Mouse (Mus musculus) intestine, postnatal 0 days (tissue): ENCODE data around the gene Uvssa. TPM values are rescaled to one million over a fixed set of nuclear protein-coding genes. Genes with fewer than 3 reads are reported as not detected.

Experiments
- ATAC-seq: fragments of 200-750 bp; cut with Nextera tagmentation; 2 replicates; pipeline ENCODE4 v1.8.0; 2017; ENCODE audit warnings: mild to moderate bottlenecking, moderate TSS enrichment, moderate library complexity
- H3K27ac ChIP-seq: fragments of 300-500 bp; sonication (generic); 2 replicates; pipeline ENCODE4 v1.5.1; 2014; ENCODE audit warnings: mild to moderate bottlenecking, low read depth, low read length, moderate library complexity
- H3K27me3 ChIP-seq: fragments of 300-500 bp; sonication (generic); replicated peaks from 2 replicates; pipeline ENCODE4 v1.6.1; 2014; ENCODE audit warnings: low read length, mixed read lengths; ENCODE audit not compliant: control insufficient read depth, insufficient read depth
- H3K36me3 ChIP-seq: fragments of 300-500 bp; sonication (generic); 2 replicates; pipeline ENCODE4 v1.6.1; 2014; ENCODE audit warnings: mild to moderate bottlenecking, moderate library complexity; ENCODE audit not compliant: control insufficient read depth, insufficient read depth
- H3K4me1 ChIP-seq: fragments of 300-500 bp; sonication (generic); replicated peaks from 2 replicates; pipeline ENCODE4 v1.6.1; 2014; ENCODE audit warnings: antibody characterized with exemption, low read length, mixed read lengths; ENCODE audit not compliant: control insufficient read depth, insufficient read depth
- H3K4me2 ChIP-seq: fragments of 300-500 bp; sonication (generic); replicated peaks from 2 replicates; pipeline ENCODE4 v1.6.1; 2014; ENCODE audit warnings: low read depth, mild to moderate bottlenecking, moderate library complexity
- H3K4me3 ChIP-seq: fragments of 300-500 bp; sonication (generic); 2 replicates; pipeline ENCODE4 v1.5.1; 2014; ENCODE audit warnings: low read depth, low read length
- H3K9ac ChIP-seq: fragments of 300-500 bp; sonication (generic); 2 replicates; pipeline ENCODE4 v1.6.1; 2014; ENCODE audit warnings: mild to moderate bottlenecking, low read depth, low read length
- H3K9me3 ChIP-seq: fragments of 300-500 bp; sonication (generic); 2 replicates; pipeline ENCODE4 v1.6.1; 2016; ENCODE audit warnings: mixed run types; ENCODE audit not compliant: control insufficient read depth
- CTCF ChIP-seq: sonication (generic); IDR thresholded peaks from 2 replicates; pipeline ENCODE4 v1.5.1; 2016; ENCODE audit warnings: low read depth, mild to moderate bottlenecking, control low read depth, antibody characterized with exemption, moderate library complexity
- WGBS: fragments of 180-500 bp; shearing (Covaris S2); extraction: QIAGEN DNeasy Blood & Tissue Kit; methylation state at CpG from one replicate; pipeline ENCODE4 v1.1.7; 2014; 5-methylcytosine and 5-hydroxymethylcytosine counted together
- polyA plus RNA-seq: library from polyadenylated mRNA; unstranded; fragments of >200 nt; fragmentation: Nextera tagmentation; extraction: Ambion mirVana; gene quantifications from 2 replicates; pipeline ENCODE4 v1.2.1, GENCODE M21; 2015

The Uvssa gene
- polyA plus RNA-seq, 1 experiment from 2014 or later, result 3.4 TPM

DNA sequence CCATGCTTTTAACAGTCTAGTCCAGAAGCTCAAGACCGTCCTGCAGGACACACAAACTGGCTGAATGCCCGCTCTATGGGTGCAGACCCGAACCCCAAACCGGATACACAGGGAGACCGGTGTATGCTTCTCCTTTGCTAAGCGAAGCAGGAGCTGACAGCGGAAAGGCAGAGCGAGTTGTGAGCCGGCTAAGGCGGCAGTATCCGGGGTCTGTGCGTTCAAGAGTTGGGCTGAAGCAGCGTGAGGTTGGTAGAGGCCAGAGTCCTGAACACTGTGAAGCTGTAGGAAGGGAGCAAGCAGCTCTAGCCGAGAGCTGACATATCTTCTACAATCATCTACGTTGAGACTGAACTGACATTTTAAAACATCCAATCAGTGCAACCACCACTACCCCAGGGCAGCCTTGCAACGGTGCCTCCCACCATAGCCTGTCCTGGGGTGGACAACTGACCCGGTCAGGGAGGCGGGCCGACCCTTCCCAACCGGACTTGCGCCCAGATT, 498 bp upstream of the Uvssa start:
- no peak for TF ChIP-seq CTCF
- H3K36me3 ChIP-seq, result peaks cover 28% of the 10 kb centered on the region
- no peak for ATAC-seq
- H3K27me3 ChIP-seq, result no peaks in the 10 kb centered on the region
- H3K4me3 ChIP-seq, result peak overlapping the region; percentile 61
- peak overlapping the region; percentile 95 for H3K4me2 ChIP-seq
- 2% methylated on average over 21 of the region's 21 CpGs for WGBS
- no peaks in the 10 kb centered on the region for H3K9me3 ChIP-seq
- H3K4me1 ChIP-seq, result no peaks in the 10 kb centered on the region
- H3K9ac ChIP-seq, result peak overlapping the region; percentile 62
- peak overlapping the region; percentile 89 for H3K27ac ChIP-seq

DNA sequence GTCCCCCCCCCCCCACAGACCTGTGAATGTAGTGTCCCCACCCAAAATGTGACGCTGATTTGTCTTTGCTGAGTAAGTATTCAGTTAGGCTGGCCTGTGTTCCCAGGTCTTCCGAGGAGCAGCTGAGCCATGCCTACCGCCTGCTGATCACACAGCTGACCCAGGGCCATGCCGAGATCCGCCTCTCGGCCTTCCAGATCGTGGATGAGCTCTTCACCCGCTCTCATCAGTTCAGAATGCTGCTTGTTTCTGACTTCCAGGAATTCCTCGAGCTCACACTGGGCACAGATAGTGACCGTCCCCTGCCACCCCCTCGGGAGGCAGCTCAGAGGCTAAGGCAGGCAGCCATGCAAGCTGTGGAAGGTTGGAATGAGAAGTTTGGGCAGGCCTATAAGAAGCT, 9.2 kb downstream of the Uvssa start:
- H3K27me3 ChIP-seq, result no peaks in the 10 kb centered on the region
- no peak overlapping the region for H3K9ac ChIP-seq
- H3K9me3 ChIP-seq, result no peaks in the 10 kb centered on the region
- WGBS, result 84% methylated on average over 11 of the region's 11 CpGs
- no peak overlapping the region for H3K27ac ChIP-seq
- H3K4me3 ChIP-seq, result no peak overlapping the region
- no peak overlapping the region for H3K4me2 ChIP-seq
- H3K36me3 ChIP-seq, result peaks cover 57% of the 10 kb centered on the region
- TF ChIP-seq CTCF, result no peak
- ATAC-seq, result no peak
- H3K4me1 ChIP-seq, result no peaks in the 10 kb centered on the region

GRCm38 (mm10) chr5:33393803-33394202, 15.5 kb downstream of the Uvssa start:
- Histone ChIP-seq H3K36me3 (peaks cover 34% of the 10 kb centered on the region), H3K9ac (no peak overlapping the region), H3K27ac (no peak overlapping the region), H3K9me3 (no peaks in the 10 kb centered on the region), H3K4me2 (no peak overlapping the region), H3K27me3 (no peaks in the 10 kb centered on the region), H3K4me3 (no peak overlapping the region), H3K4me1 (no peaks in the 10 kb centered on the region)
- peak; percentile 61 for ATAC-seq
- peak; percentile 98 for TF ChIP-seq CTCF
- WGBS, result 19% methylated on average over 7 of the region's 7 CpGs

GRCm38 (mm10) chr5:33395693-33396092, 17.3 kb downstream of the Uvssa start:
- ATAC-seq, result no peak
- no peak overlapping the region for H3K27ac ChIP-seq
- H3K9ac ChIP-seq, result no peak overlapping the region
- H3K9me3 ChIP-seq, result no peaks in the 10 kb centered on the region
- H3K4me3 ChIP-seq, result no peak overlapping the region
- no peak for TF ChIP-seq CTCF
- H3K36me3 ChIP-seq, result peaks cover 20% of the 10 kb centered on the region; the same call in 1 of the 2 replicates
- no peaks in the 10 kb centered on the region for H3K4me1 ChIP-seq
- H3K4me2 ChIP-seq, result no peak overlapping the region
- H3K27me3 ChIP-seq, result no peaks in the 10 kb centered on the region
- WGBS, result 93% methylated on average over 11 of the region's 11 CpGs

GRCm38 (mm10) chr5:33396828-33397227, 18.5 kb downstream of the Uvssa start:
- Histone ChIP-seq H3K4me2 (no peak overlapping the region), H3K36me3 (peaks cover 9% of the 10 kb centered on the region; the same call in 1 of the 2 replicates), H3K4me3 (no peak overlapping the region), H3K27ac (no peak overlapping the region), H3K9me3 (no peaks in the 10 kb centered on the region), H3K9ac (no peak overlapping the region), H3K27me3 (no peaks in the 10 kb centered on the region), H3K4me1 (no peaks in the 10 kb centered on the region)
- 82% methylated on average over 7 of the region's 7 CpGs for WGBS
- TF ChIP-seq CTCF, result no peak
- ATAC-seq, result no peak

DNA sequence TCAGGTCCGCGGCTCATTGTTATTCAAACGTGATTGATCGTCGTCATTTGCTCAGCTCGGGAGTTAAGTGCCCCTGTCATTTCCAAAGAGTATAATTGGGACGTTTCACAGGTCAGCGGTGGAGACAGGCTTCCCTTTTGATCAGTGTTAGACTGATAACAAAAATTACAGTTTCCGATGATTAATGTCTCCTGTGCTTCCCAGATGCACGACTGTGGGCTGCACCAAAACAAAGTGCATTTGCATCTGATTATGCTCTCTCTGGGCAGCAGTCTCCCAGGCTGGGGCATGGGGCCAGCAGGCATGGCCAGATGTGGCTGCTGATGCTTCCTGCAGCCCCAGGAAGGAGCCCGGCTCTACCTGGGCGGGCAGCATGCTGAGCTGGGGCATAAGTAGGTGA, 22.5 kb downstream of the Uvssa start:
- H3K9ac ChIP-seq, result no peak overlapping the region
- WGBS, result 71% methylated on average over 12 of the region's 12 CpGs
- no peak overlapping the region for H3K4me2 ChIP-seq
- no peak overlapping the region for H3K4me3 ChIP-seq
- no peak for TF ChIP-seq CTCF
- no peaks in the 10 kb centered on the region for H3K4me1 ChIP-seq
- no peaks in the 10 kb centered on the region for H3K27me3 ChIP-seq
- H3K27ac ChIP-seq, result no peak overlapping the region
- peaks cover 26% of the 10 kb centered on the region for H3K36me3 ChIP-seq
- ATAC-seq, result no peak
- no peaks in the 10 kb centered on the region for H3K9me3 ChIP-seq

DNA sequence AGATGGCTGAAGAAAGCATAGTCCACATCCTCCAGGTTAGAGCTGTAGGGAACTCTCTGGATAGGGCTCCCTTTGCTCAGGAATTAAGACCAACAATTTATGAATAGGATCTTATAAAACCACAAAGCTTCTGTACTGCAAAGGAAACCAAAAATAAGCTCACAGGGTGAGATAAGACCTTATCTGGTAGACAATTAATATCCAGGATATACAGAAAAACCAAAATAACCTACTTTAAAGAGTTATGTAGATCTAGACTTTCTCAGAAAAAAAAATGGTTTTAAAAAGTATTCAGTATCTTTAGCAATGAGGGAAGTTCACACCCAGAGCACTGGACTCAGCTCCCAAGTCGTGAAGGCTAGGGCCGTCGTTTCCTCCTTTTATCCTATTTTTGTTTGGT, 42.0 kb downstream of the Uvssa start:
- no peak for ATAC-seq

More for the DNA sequence above, 42.0 kb downstream of the Uvssa start:
- 0 out of 2 replicates have a peak, but pooled peaks cover under 1% of the 10 kb centered on the region for H3K36me3 ChIP-seq
- no peak overlapping the region for H3K4me3 ChIP-seq
- 50% methylated on average over 3 of the region's 3 CpGs for WGBS
- H3K27ac ChIP-seq, result no peak overlapping the region
- no peak overlapping the region for H3K9ac ChIP-seq
- H3K9me3 ChIP-seq, result no peaks in the 10 kb centered on the region
- no peak for TF ChIP-seq CTCF
- H3K4me1 ChIP-seq, result no peaks in the 10 kb centered on the region
- H3K4me2 ChIP-seq, result no peak overlapping the region
- H3K27me3 ChIP-seq, result no peaks in the 10 kb centered on the region
